Mouse (Mus musculus) left cerebral cortex, postnatal 25 days (tissue): Measurements from ENCODE around the gene Rnf26. TPM values are rescaled to one million over a fixed set of nuclear protein-coding genes. Genes with fewer than 3 reads are reported as not detected.

ENCODE experiments used
- DNase-seq, 2 experiments: peaks; one replicate each; pipeline ENCODE4 v3.0.0; 2022; ENCODE audit warnings: low spot score in 2 of 2, mixed read lengths in 1 of 2
- intact Hi-C: fragments of 180-260 bp; cut with DNase I; formaldehyde crosslinking; loops from one replicate; pipeline ENCODE4 v1.15.1; 2025
- total RNA-seq, 2 experiments: library from RNA; stranded (reverse); gene quantifications; 2 replicates each; pipeline ENCODE4 v1.2.3; 2021

Gene Rnf26
- total RNA-seq, 2 experiments from 2014 or later: 30.6 to 31.5 TPM

GRCm38 (mm10) chr9:44079997-44080780 is 33.1 kb downstream of the Rnf26 start:
- intact Hi-C loops: loop anchor here (5.0 kb wide), 1 partner anchor 533 kb away; no protein-coding TSS in a partner anchor
- DNase-seq: peak in 1 of 2 experiments; percentile 2

- intact Hi-C loops: no loop called here
These were observed 34.2 kb downstream of the Rnf26 start for GRCm38 (mm10) chr9:44078955-44079756.

GRCm38 (mm10) chr9:44078136-44078797 is 35.0 kb downstream of the Rnf26 start:
- no peak for DNase-seq
- intact Hi-C loops: no loop called here

More at GRCm38 (mm10) chr9:44078955-44079756, 34.2 kb downstream of the Rnf26 start:
- DNase-seq: peak; percentile 57 to 75

- intact Hi-C loops: no loop called here
- DNase-seq: no peak
These were observed 35.9 kb downstream of the Rnf26 start for GRCm38 (mm10) chr9:44077266-44077910.

- peak; percentile 61 to 71 for DNase-seq
- intact Hi-C loops: no loop called here
These were observed 36.6 kb downstream of the Rnf26 start for GRCm38 (mm10) chr9:44076764-44077120.

GRCm38 (mm10) chr9:44075996-44076763 is 37.1 kb downstream of the Rnf26 start:
- DNase-seq: no peak
- intact Hi-C loops: no loop called here

GRCm38 (mm10) chr9:44075276-44075995 is 37.9 kb downstream of the Rnf26 start:
- intact Hi-C loops: no loop called here
- no peak for DNase-seq

GRCm38 (mm10) chr9:44074395-44075275 is 38.7 kb downstream of the Rnf26 start:
- intact Hi-C loops: no loop called here
- DNase-seq: no peak

- DNase-seq: no peak
- intact Hi-C loops: loop anchor here (2.0 kb wide), 1 partner anchor 36 kb away; no protein-coding TSS in a partner anchor
These were observed 40.2 kb downstream of the Rnf26 start for GRCm38 (mm10) chr9:44073115-44073514.

GRCm38 (mm10) chr9:44072599-44072915 is 40.8 kb downstream of the Rnf26 start:
- no peak for DNase-seq
- intact Hi-C loops: loop anchor here (2.0 kb wide), 1 partner anchor 36 kb away; no protein-coding TSS in a partner anchor

GRCm38 (mm10) chr9:44071914-44072598 is 41.3 kb downstream of the Rnf26 start:
- peak in 1 of 2 experiments; percentile 62 for DNase-seq
- intact Hi-C loops: loop anchor here (2.0 kb wide), 1 partner anchor 37 kb away; no protein-coding TSS in a partner anchor

- no peak for DNase-seq
- intact Hi-C loops: no loop called here
These were observed 42.5 kb downstream of the Rnf26 start for GRCm38 (mm10) chr9:44070844-44071231.

GRCm38 (mm10) chr9:44070113-44070843 is 43.0 kb downstream of the Rnf26 start:
- DNase-seq: no peak
- intact Hi-C loops: no loop called here

- intact Hi-C loops: no loop called here
- DNase-seq: no peak
These were observed 44.1 kb downstream of the Rnf26 start for GRCm38 (mm10) chr9:44069252-44069651.

GRCm38 (mm10) chr9:44067960-44068330 is 45.4 kb downstream of the Rnf26 start:
- intact Hi-C loops: loop anchor here (1.0 to 2.0 kb wide), 2 partner anchors 19 to 25 kb away; partner anchors contain the start of gene Thy1

More at GRCm38 (mm10) chr9:44067960-44068330, 45.4 kb downstream of the Rnf26 start:
- no peak for DNase-seq
